Mouse (Mus musculus): Measurements from ENCODE around the gene Gm12845. TPM values are rescaled to one million over a fixed set of nuclear protein-coding genes. Genes with fewer than 3 reads are reported as not detected.
"Not testable (repeated sequence)": the region's sequence is repeated elsewhere in the genome, so short reads cannot be mapped to it uniquely, and the experiment has no call there.

Gene Gm12845
- polyA plus RNA-seq, 1 experiment from 2014 or later, result not detected

- no peak overlapping the region for H3K9ac ChIP-seq
- H3K27me3 ChIP-seq, result 0 out of 2 replicates have a peak, but pooled peaks cover 3% of the 10 kb centered on the region
- H3K36me3 ChIP-seq, result no peaks in the 10 kb centered on the region
- no peak overlapping the region for H3K4me3 ChIP-seq
- H3K27ac ChIP-seq, result no peak overlapping the region
- no peaks in the 10 kb centered on the region for H3K9me3 ChIP-seq (replicated peaks)
- H3K4me2 ChIP-seq, result no peak overlapping the region
- ATAC-seq (replicated peaks; ENCODE audit: insufficient number of reproducible peaks, insufficient read depth, low FRiP score, low read depth), result no peak
- 69% methylated on average over 3 of the region's 3 CpGs for WGBS
- no peaks in the 10 kb centered on the region for H3K4me1 ChIP-seq (replicated peaks)
Measured at GRCm38 (mm10) chr4:117731926-117732325, 7.7 kb downstream of the Gm12845 start.

- Histone ChIP-seq H3K9ac (no peak overlapping the region), H3K27me3 (no peaks in the 10 kb centered on the region), H3K4me3 (no peak overlapping the region), H3K27ac (no peak overlapping the region), H3K4me2 (no peak overlapping the region), H3K4me1 (replicated peaks) (no peaks in the 10 kb centered on the region), H3K9me3 (replicated peaks) (no peaks in the 10 kb centered on the region), H3K36me3 (no peaks in the 10 kb centered on the region)
- WGBS, result 34% methylated on average over 8 of the region's 8 CpGs
- no peak for ATAC-seq (replicated peaks; ENCODE audit: insufficient number of reproducible peaks, insufficient read depth, low FRiP score, low read depth)
Measured at GRCm38 (mm10) chr4:117737559-117737958, 13.3 kb downstream of the Gm12845 start.

- not testable (repeated sequence) for H3K4me2 ChIP-seq; H3K36me3 ChIP-seq; H3K27ac ChIP-seq; H3K4me3 ChIP-seq; ATAC-seq (replicated peaks; ENCODE audit: insufficient number of reproducible peaks, insufficient read depth, low FRiP score, low read depth); H3K9me3 ChIP-seq (replicated peaks); H3K9ac ChIP-seq; H3K27me3 ChIP-seq; H3K4me1 ChIP-seq (replicated peaks)
- WGBS, result 60% methylated on average over 5 of the region's 5 CpGs
Measured at GRCm38 (mm10) chr4:117752469-117752868, 28.3 kb downstream of the Gm12845 start.

- H3K27ac ChIP-seq, result no peak overlapping the region
- no peaks in the 10 kb centered on the region for H3K4me1 ChIP-seq (replicated peaks)
- H3K4me3 ChIP-seq, result no peak overlapping the region
- no peak overlapping the region for H3K4me2 ChIP-seq
- WGBS, result 90% methylated on average over 5 of the region's 5 CpGs
- ATAC-seq (replicated peaks; ENCODE audit: insufficient number of reproducible peaks, insufficient read depth, low FRiP score, low read depth), result no peak
- no peaks in the 10 kb centered on the region for H3K36me3 ChIP-seq
- no peaks in the 10 kb centered on the region for H3K9me3 ChIP-seq (replicated peaks)
- H3K9ac ChIP-seq, result no peak overlapping the region
- no peaks in the 10 kb centered on the region for H3K27me3 ChIP-seq
Measured at GRCm38 (mm10) chr4:117760151-117760550, 35.9 kb downstream of the Gm12845 start.

- no peak within 1 kb of the TSS for H3K27ac ChIP-seq
- H3K36me3 ChIP-seq, result no peaks in the 10 kb centered on the region
- no peak for ATAC-seq (replicated peaks; ENCODE audit: insufficient number of reproducible peaks, insufficient read depth, low FRiP score, low read depth)
- no peak within 1 kb of the TSS for H3K4me2 ChIP-seq
- H3K27me3 ChIP-seq, result no peaks in the 10 kb centered on the region
- H3K9ac ChIP-seq, result no peak within 1 kb of the TSS
- no peak within 1 kb of the TSS for H3K4me3 ChIP-seq
- no peaks in the 10 kb centered on the region for H3K9me3 ChIP-seq (replicated peaks)
- H3K4me1 ChIP-seq (replicated peaks), result no peaks in the 10 kb centered on the region
- WGBS, result 72% methylated on average over 12 of the region's 12 CpGs
Measured at GRCm38 (mm10) chr4:117765416-117765815, 41.2 kb downstream of the Gm12845 start, which contains the start of gene Klf17. Klf17 (minus strand) TSS chr4:117765648.

- WGBS, result 17% methylated on average over 5 of the region's 5 CpGs
- H3K4me1 ChIP-seq (replicated peaks), result no peaks in the 10 kb centered on the region
- H3K27ac ChIP-seq, result no peak overlapping the region
- no peaks in the 10 kb centered on the region for H3K36me3 ChIP-seq
- no peaks in the 10 kb centered on the region for H3K9me3 ChIP-seq (replicated peaks)
- no peak overlapping the region for H3K4me2 ChIP-seq
- ATAC-seq (replicated peaks; ENCODE audit: insufficient number of reproducible peaks, insufficient read depth, low FRiP score, low read depth), result no peak
- no peak overlapping the region for H3K9ac ChIP-seq
- no peaks in the 10 kb centered on the region for H3K27me3 ChIP-seq
- H3K4me3 ChIP-seq, result no peak overlapping the region
Measured at GRCm38 (mm10) chr4:117770935-117771334, 46.7 kb downstream of the Gm12845 start.

GRCm38 (mm10) chr4:117772960-117773359, 48.7 kb downstream of the Gm12845 start:
- H3K36me3 ChIP-seq, result no peaks in the 10 kb centered on the region
- no peak overlapping the region for H3K27ac ChIP-seq
- no peaks in the 10 kb centered on the region for H3K9me3 ChIP-seq (replicated peaks)
- H3K9ac ChIP-seq, result no peak overlapping the region
- H3K4me3 ChIP-seq, result no peak overlapping the region
- no peaks in the 10 kb centered on the region for H3K4me1 ChIP-seq (replicated peaks)
- H3K4me2 ChIP-seq, result no peak overlapping the region
- 45% methylated on average over 9 of the region's 9 CpGs for WGBS
- no peaks in the 10 kb centered on the region for H3K27me3 ChIP-seq
- ATAC-seq (replicated peaks; ENCODE audit: insufficient number of reproducible peaks, insufficient read depth, low FRiP score, low read depth), result no peak

Other genes with a start within 250 kb of the Gm12845 start
- 34.1 and 51.6 TPM in 2 replicates for gene Rnf220, start 227.4 kb upstream of the Gm12845 start, polyA plus RNA-seq (2015; fragmentation: Nextera tagmentation; extraction: Ambion mirVana)
- 104 and 115 TPM in 2 replicates for gene Eri3, start 174.0 kb upstream of the Gm12845 start, polyA plus RNA-seq (2015; fragmentation: Nextera tagmentation; extraction: Ambion mirVana)
- 35.8 and 43.1 TPM in 2 replicates for gene Dmap1, start 42.1 kb upstream of the Gm12845 start, polyA plus RNA-seq (2015; fragmentation: Nextera tagmentation; extraction: Ambion mirVana)
- gene Klf17, start 41.2 kb downstream of the Gm12845 start, polyA plus RNA-seq (2015; fragmentation: Nextera tagmentation; extraction: Ambion mirVana), result not detected in 2 replicates
- gene Slc6a9, start 110.1 kb downstream of the Gm12845 start, polyA plus RNA-seq (2015; fragmentation: Nextera tagmentation; extraction: Ambion mirVana), result 5.4 and 5.9 TPM in 2 replicates
- 0.29 and 0.43 TPM in 2 replicates for gene Ccdc24, start 148.1 kb downstream of the Gm12845 start, polyA plus RNA-seq (2015; fragmentation: Nextera tagmentation; extraction: Ambion mirVana)
- gene B4galt2, start 159.1 kb downstream of the Gm12845 start, polyA plus RNA-seq (2015; fragmentation: Nextera tagmentation; extraction: Ambion mirVana), result 9.1 and 12.4 TPM in 2 replicates
- gene Atp6v0b, start 162.9 kb downstream of the Gm12845 start, polyA plus RNA-seq (2015; fragmentation: Nextera tagmentation; extraction: Ambion mirVana), result 197 and 216 TPM in 2 replicates
- 9.5 and 11.5 TPM in 2 replicates for gene Dph2, start 167.6 kb downstream of the Gm12845 start, polyA plus RNA-seq (2015; fragmentation: Nextera tagmentation; extraction: Ambion mirVana)
- gene Ipo13, start 190.6 kb downstream of the Gm12845 start, polyA plus RNA-seq (2015; fragmentation: Nextera tagmentation; extraction: Ambion mirVana), result 33.4 and 48.1 TPM in 2 replicates
- 0.65 and 1.2 TPM in 2 replicates for gene Artn, start 205.4 kb downstream of the Gm12845 start, polyA plus RNA-seq (2015; fragmentation: Nextera tagmentation; extraction: Ambion mirVana)

Data from heart, embryonic 15.5 days (tissue).